Mouse (Mus musculus): Measurements from ENCODE around the gene Tmc7. TPM values are rescaled to one million over a fixed set of nuclear protein-coding genes. Genes with fewer than 3 reads are reported as not detected.

Tmc7 gene
- polyA plus RNA-seq, 1 experiment from 2014 or later: 6.2 TPM

GRCm38 (mm10) chr7:118604842-118605241 is 20.3 kb upstream of the Tmc7 start:
- H3K4me2 ChIP-seq: no peak overlapping the region
- no peak overlapping the region for H3K27ac ChIP-seq (replicated peaks)
- WGBS: 83% methylated on average over 8 of the region's 8 CpGs

GRCm38 (mm10) chr7:118599954-118600631 is 15.6 kb upstream of the Tmc7 start:
- no peaks in the 10 kb centered on the region for H3K36me3 ChIP-seq
- H3K9ac ChIP-seq (replicated peaks): no peak overlapping the region
- 61% methylated on average over 12 of the region's 12 CpGs for WGBS
- ATAC-seq (ENCODE audit: low FRiP score): no peak
- no peak overlapping the region for H3K4me3 ChIP-seq (replicated peaks)
- H3K27me3 ChIP-seq (replicated peaks): peaks cover 26% of the 10 kb centered on the region
- no peak overlapping the region for H3K27ac ChIP-seq (replicated peaks)
- H3K9me3 ChIP-seq (replicated peaks): no peaks in the 10 kb centered on the region
- H3K4me2 ChIP-seq: no peak overlapping the region
- peaks cover 15% of the 10 kb centered on the region for H3K4me1 ChIP-seq

More at GRCm38 (mm10) chr7:118604842-118605241, 20.3 kb upstream of the Tmc7 start:
- H3K27me3 ChIP-seq (replicated peaks): no peaks in the 10 kb centered on the region
- no peak overlapping the region for H3K9ac ChIP-seq (replicated peaks)
- H3K4me1 ChIP-seq: no peaks in the 10 kb centered on the region
- H3K36me3 ChIP-seq: no peaks in the 10 kb centered on the region
- no peak for ATAC-seq (ENCODE audit: low FRiP score)
- no peak overlapping the region for H3K4me3 ChIP-seq (replicated peaks)
- no peaks in the 10 kb centered on the region for H3K9me3 ChIP-seq (replicated peaks)

- no peaks in the 10 kb centered on the region for H3K9me3 ChIP-seq (replicated peaks)
- H3K27me3 ChIP-seq (replicated peaks): peaks cover 26% of the 10 kb centered on the region
- H3K9ac ChIP-seq (replicated peaks): peak within 1 kb of the TSS; percentile 37
- peak within 1 kb of the TSS; percentile 57 for H3K4me2 ChIP-seq
- ATAC-seq (ENCODE audit: low FRiP score): no peak
- 6% methylated on average over 23 of the region's 23 CpGs for WGBS
- H3K27ac ChIP-seq (replicated peaks): no peak within 1 kb of the TSS
- peak within 1 kb of the TSS; percentile 31 for H3K4me3 ChIP-seq (replicated peaks)
- peaks cover 42% of the 10 kb centered on the region for H3K4me1 ChIP-seq
- no peaks in the 10 kb centered on the region for H3K36me3 ChIP-seq
These were observed 12.7 kb upstream of the Tmc7 start, which contains the start of gene Tmc5 for GRCm38 (mm10) chr7:118597201-118597600. Tmc5 (plus strand) TSS chr7:118597297.

- no peak overlapping the region for H3K27ac ChIP-seq (replicated peaks)
- H3K27me3 ChIP-seq (replicated peaks): peaks cover 26% of the 10 kb centered on the region
- H3K4me1 ChIP-seq: peaks cover 43% of the 10 kb centered on the region
- H3K9ac ChIP-seq (replicated peaks): no peak overlapping the region
- WGBS: 72% methylated on average over 11 of the region's 11 CpGs
- H3K4me3 ChIP-seq (replicated peaks): no peak overlapping the region
- no peak for ATAC-seq (ENCODE audit: low FRiP score)
- no peak overlapping the region for H3K4me2 ChIP-seq
- no peaks in the 10 kb centered on the region for H3K36me3 ChIP-seq
- no peaks in the 10 kb centered on the region for H3K9me3 ChIP-seq (replicated peaks)
These were observed 11.7 kb upstream of the Tmc7 start for GRCm38 (mm10) chr7:118596271-118596670.

- peak overlapping the region; percentile 48 for H3K4me2 ChIP-seq
- no peaks in the 10 kb centered on the region for H3K9me3 ChIP-seq (replicated peaks)
- no peaks in the 10 kb centered on the region for H3K36me3 ChIP-seq
- H3K27ac ChIP-seq (replicated peaks): no peak overlapping the region
- ATAC-seq (ENCODE audit: low FRiP score): peak; percentile 19
- 2% methylated on average over 14 of the region's 14 CpGs for WGBS
- H3K4me3 ChIP-seq (replicated peaks): 0 out of 2 replicates have a peak overlapping the region, but pooled peaks have one; percentile 8
- no peak overlapping the region for H3K9ac ChIP-seq (replicated peaks)
- H3K4me1 ChIP-seq: peaks cover 43% of the 10 kb centered on the region
- H3K27me3 ChIP-seq (replicated peaks): peaks cover 26% of the 10 kb centered on the region
These were observed 10.7 kb upstream of the Tmc7 start for GRCm38 (mm10) chr7:118595228-118595627.

GRCm38 (mm10) chr7:118594611-118595010 is 10.1 kb upstream of the Tmc7 start:
- ATAC-seq (ENCODE audit: low FRiP score): no peak
- Histone ChIP-seq H3K4me3 (replicated peaks) (no peak overlapping the region), H3K27me3 (replicated peaks) (peaks cover 26% of the 10 kb centered on the region), H3K4me2 (peak overlapping the region; percentile 48), H3K27ac (replicated peaks) (peak overlapping the region; percentile 82), H3K9ac (replicated peaks) (no peak overlapping the region), H3K36me3 (no peaks in the 10 kb centered on the region), H3K9me3 (replicated peaks) (no peaks in the 10 kb centered on the region), H3K4me1 (peaks cover 43% of the 10 kb centered on the region)
- 28% methylated on average over 10 of the region's 10 CpGs for WGBS

- ATAC-seq (ENCODE audit: low FRiP score): peak; percentile 80
- H3K4me3 ChIP-seq (replicated peaks): no peak overlapping the region
- H3K36me3 ChIP-seq: no peaks in the 10 kb centered on the region
- no peaks in the 10 kb centered on the region for H3K9me3 ChIP-seq (replicated peaks)
- no peak overlapping the region for H3K9ac ChIP-seq (replicated peaks)
- H3K4me1 ChIP-seq: peaks cover 43% of the 10 kb centered on the region
- peak overlapping the region; percentile 48; the same call in 1 of the 2 replicates for H3K4me2 ChIP-seq
- H3K27ac ChIP-seq (replicated peaks): peak overlapping the region; percentile 82
- H3K27me3 ChIP-seq (replicated peaks): peaks cover 26% of the 10 kb centered on the region
- 4% methylated on average over 9 of the region's 9 CpGs for WGBS
These were observed 9.3 kb upstream of the Tmc7 start for GRCm38 (mm10) chr7:118593567-118594407.

- Histone ChIP-seq H3K27me3 (replicated peaks) (peaks cover 15% of the 10 kb centered on the region), H3K4me1 (peaks cover 36% of the 10 kb centered on the region), H3K9me3 (replicated peaks) (no peaks in the 10 kb centered on the region), H3K27ac (replicated peaks) (peak overlapping the region; percentile 82), H3K4me2 (no peak overlapping the region), H3K9ac (replicated peaks) (no peak overlapping the region), H3K36me3 (no peaks in the 10 kb centered on the region), H3K4me3 (replicated peaks) (no peak overlapping the region)
- ATAC-seq (ENCODE audit: low FRiP score): no peak
- 26% methylated on average over 6 of the region's 6 CpGs for WGBS
These were observed 7.6 kb upstream of the Tmc7 start for GRCm38 (mm10) chr7:118592146-118592545.

GRCm38 (mm10) chr7:118590726-118591305 is 6.3 kb upstream of the Tmc7 start:
- Histone ChIP-seq H3K4me3 (replicated peaks) (no peak overlapping the region), H3K9ac (replicated peaks) (no peak overlapping the region), H3K4me2 (no peak overlapping the region), H3K27ac (replicated peaks) (no peak overlapping the region), H3K27me3 (replicated peaks) (0 out of 2 replicates have a peak, but pooled peaks cover 3% of the 10 kb centered on the region), H3K4me1 (peaks cover 33% of the 10 kb centered on the region), H3K36me3 (no peaks in the 10 kb centered on the region), H3K9me3 (replicated peaks) (no peaks in the 10 kb centered on the region)
- ATAC-seq (ENCODE audit: low FRiP score): no peak
- WGBS: 88% methylated on average over 5 of the region's 5 CpGs

GRCm38 (mm10) chr7:118585856-118586255 is 1.3 kb upstream of the Tmc7 start:
- no peak for ATAC-seq (ENCODE audit: low FRiP score)
- Histone ChIP-seq H3K36me3 (no peaks in the 10 kb centered on the region), H3K27ac (replicated peaks) (no peak overlapping the region), H3K4me2 (no peak overlapping the region), H3K9me3 (replicated peaks) (no peaks in the 10 kb centered on the region), H3K27me3 (replicated peaks) (no peaks in the 10 kb centered on the region), H3K4me1 (peaks cover 10% of the 10 kb centered on the region), H3K9ac (replicated peaks) (no peak overlapping the region), H3K4me3 (replicated peaks) (no peak overlapping the region)
- 54% methylated on average over 6 of the region's 6 CpGs for WGBS

- Histone ChIP-seq H3K4me1 (peaks cover 10% of the 10 kb centered on the region), H3K9ac (replicated peaks) (no peak overlapping the region), H3K4me3 (replicated peaks) (peak overlapping the region; percentile 62), H3K4me2 (peak overlapping the region; percentile 81), H3K36me3 (no peaks in the 10 kb centered on the region), H3K9me3 (replicated peaks) (no peaks in the 10 kb centered on the region), H3K27me3 (replicated peaks) (no peaks in the 10 kb centered on the region), H3K27ac (replicated peaks) (peak overlapping the region; percentile 57; the same call in 1 of the 2 replicates)
- 0 out of 2 replicates have a peak, but pooled peaks have one; percentile 32 for ATAC-seq (ENCODE audit: low FRiP score)
- 65% methylated on average over 5 of the region's 5 CpGs for WGBS
These were observed 390 bp upstream of the Tmc7 start for GRCm38 (mm10) chr7:118584926-118585325.
